Mouse (Mus musculus): ENCODE measurements around the gene Gpr179.
A peak's percentile ranks its signal among the peaks of the same experiment; 100 is the strongest.
"Not testable (repeated sequence)": the region's sequence is repeated elsewhere in the genome, so short reads cannot be mapped to it uniquely, and the experiment has no call there.

Gene Gpr179

GRCm38 (mm10) chr11:97355247-97355646, 3.4 kb upstream of the Gpr179 start:
- no peak for DNase-seq (ENCODE audit: low read depth)

DNA sequence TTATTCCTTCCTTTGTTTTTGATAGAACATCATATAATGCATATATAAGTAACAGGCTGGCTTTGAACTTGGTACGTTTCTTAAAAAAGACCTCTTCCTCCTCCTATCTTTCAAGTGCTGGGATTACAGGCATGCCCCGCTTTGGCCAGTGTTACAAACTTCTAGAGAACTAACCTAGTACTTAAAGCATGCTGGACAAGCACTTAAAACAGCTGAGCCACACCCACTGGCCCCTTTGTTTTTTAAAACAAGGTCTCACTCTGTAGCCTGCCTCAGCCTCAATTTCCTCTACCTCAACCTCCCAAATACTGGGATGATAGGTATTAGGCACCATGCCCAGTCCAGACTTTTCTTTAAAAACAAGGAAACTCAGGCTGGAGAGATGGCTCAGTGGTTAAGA, 2.8 kb upstream of the Gpr179 start:
- DNase-seq (ENCODE audit: low read depth): no peak

- DNase-seq (ENCODE audit: low read depth): no peak
Observed at GRCm38 (mm10) chr11:97352935-97353597, 1.2 kb upstream of the Gpr179 start.

- no peak for DNase-seq (ENCODE audit: low read depth)
Observed at GRCm38 (mm10) chr11:97350035-97350434, 1.8 kb downstream of the Gpr179 start.

GRCm38 (mm10) chr11:97347291-97347690, 4.6 kb downstream of the Gpr179 start:
- DNase-seq (ENCODE audit: low read depth): no peak

DNA sequence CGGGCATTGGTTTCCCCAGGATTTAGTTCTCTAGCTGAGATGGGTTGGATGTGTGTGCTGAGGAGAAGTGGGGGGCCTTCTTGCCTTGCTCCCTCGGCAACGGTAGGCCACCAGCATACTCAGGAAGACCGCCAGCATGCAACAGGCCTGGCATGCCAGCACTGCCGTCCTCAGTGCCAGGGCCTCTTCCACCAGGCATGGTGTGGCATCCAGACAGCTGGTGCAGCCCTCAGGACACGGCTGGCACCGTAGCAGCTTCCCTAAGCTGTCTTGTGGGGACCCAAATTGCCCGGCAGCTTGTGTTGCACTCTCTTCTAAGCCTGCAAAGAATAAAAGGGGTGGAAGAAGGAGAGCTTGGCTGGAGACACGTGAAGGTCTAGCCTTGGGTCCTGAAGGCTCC, 5.5 kb downstream of the Gpr179 start:
- no peak for DNase-seq (ENCODE audit: low read depth)

DNA sequence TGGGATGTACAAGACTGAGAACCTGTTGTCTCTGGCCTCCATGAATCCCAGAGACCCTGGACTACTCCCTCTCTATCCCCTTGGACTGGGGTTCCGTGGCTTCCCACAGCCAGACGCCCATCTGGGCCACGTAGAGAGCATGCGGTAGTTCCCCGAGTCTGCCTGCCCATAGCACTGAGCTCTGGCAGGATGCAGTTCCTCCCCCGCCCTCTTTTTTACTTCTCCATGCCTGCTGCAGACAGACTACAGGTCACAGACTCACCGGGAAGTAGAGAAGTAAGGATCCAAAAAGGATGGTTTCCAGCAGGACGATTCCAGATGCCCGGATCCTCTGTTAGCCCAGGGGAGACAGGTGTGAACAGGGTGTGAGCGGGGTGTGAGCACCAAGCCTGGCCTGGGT, 6.4 kb downstream of the Gpr179 start:
- no peak for DNase-seq (ENCODE audit: low read depth)

GRCm38 (mm10) chr11:97343619-97344018, 8.3 kb downstream of the Gpr179 start:
- peak; percentile 73 for DNase-seq (ENCODE audit: low read depth)

- peak; percentile 51 for DNase-seq (ENCODE audit: low read depth)
Observed at GRCm38 (mm10) chr11:97343175-97343574, 8.7 kb downstream of the Gpr179 start.

GRCm38 (mm10) chr11:97338977-97339315, 12.9 kb downstream of the Gpr179 start:
- no peak for DNase-seq (ENCODE audit: low read depth)

DNA sequence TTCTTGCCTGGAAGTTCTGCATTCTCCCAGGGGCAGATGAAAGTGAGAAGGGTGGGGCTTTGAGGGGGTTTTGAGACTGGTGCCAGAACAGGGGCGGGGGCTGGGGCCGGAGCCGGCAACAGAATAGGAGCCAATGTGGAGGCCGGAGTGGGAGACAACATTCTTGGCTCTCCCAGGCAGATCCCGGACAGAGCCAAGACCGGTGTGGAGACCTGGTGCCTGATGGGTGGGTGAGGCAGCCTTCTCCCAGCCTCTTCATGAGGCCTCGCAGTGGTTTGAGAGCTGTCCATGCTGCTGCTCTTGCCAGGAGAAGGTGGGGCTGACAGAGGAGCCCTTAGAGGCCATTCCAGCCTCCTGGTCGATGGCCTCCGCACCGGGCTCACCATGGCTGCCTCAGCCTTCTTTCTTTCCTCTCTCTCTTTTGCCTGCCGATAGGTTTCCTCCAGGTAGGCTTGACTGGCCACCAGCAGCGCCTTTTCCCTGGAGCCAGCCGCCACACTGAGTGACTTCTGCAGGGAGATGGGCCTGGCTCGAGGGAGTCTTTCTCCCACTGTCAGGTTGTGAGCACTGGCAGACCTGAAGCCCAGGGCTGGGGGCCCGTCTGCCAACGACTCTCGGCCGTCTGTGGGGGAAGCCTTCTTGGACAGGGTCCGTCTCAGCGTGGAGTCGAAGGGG, 13.4 kb downstream of the Gpr179 start:
- DNase-seq (ENCODE audit: low read depth): no peak

- no peak for DNase-seq (ENCODE audit: low read depth)
Observed at GRCm38 (mm10) chr11:97337363-97337762, 14.5 kb downstream of the Gpr179 start.

GRCm38 (mm10) chr11:97336751-97337345, 15.0 kb downstream of the Gpr179 start:
- no peak for DNase-seq (ENCODE audit: low read depth)

DNA sequence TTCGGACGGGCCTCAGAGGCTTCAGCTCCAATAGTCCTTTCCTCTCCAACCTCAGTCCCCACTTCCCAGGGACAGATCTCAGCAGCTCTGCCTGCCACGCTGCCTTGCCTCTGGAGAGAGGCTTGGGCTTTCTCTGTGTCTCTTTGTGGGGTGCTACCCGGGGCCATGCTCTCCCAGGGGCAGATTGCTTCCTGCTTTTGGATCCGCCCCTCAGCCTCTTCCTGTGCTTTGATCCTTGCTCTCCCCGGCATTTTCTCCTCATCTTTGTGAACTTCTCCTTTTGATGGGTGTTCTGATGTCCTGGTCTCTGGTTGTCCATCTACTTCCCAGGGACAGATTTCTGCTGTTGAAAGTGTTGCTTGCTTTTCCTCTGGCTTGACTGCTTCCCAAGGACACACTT, 15.6 kb downstream of the Gpr179 start:
- DNase-seq (ENCODE audit: low read depth): no peak

- DNase-seq (ENCODE audit: low read depth): no peak
Observed at GRCm38 (mm10) chr11:97334400-97334799, 17.5 kb downstream of the Gpr179 start.

- DNase-seq (ENCODE audit: low read depth): no peak
Observed at GRCm38 (mm10) chr11:97333896-97334295, 18.0 kb downstream of the Gpr179 start.

GRCm38 (mm10) chr11:97333044-97333443, 18.8 kb downstream of the Gpr179 start:
- no peak for DNase-seq (ENCODE audit: low read depth)

- DNase-seq (ENCODE audit: low read depth): no peak
Observed at GRCm38 (mm10) chr11:97331231-97332190, 20.4 kb downstream of the Gpr179 start.

GRCm38 (mm10) chr11:97330315-97330714, 21.6 kb downstream of the Gpr179 start:
- DNase-seq (ENCODE audit: low read depth): no peak

- DNase-seq (ENCODE audit: low read depth): peak; percentile 75
Observed at GRCm38 (mm10) chr11:97328148-97328547, 23.7 kb downstream of the Gpr179 start.

GRCm38 (mm10) chr11:97325224-97325623, 26.7 kb downstream of the Gpr179 start:
- DNase-seq (ENCODE audit: low read depth): peak; percentile 29

DNA sequence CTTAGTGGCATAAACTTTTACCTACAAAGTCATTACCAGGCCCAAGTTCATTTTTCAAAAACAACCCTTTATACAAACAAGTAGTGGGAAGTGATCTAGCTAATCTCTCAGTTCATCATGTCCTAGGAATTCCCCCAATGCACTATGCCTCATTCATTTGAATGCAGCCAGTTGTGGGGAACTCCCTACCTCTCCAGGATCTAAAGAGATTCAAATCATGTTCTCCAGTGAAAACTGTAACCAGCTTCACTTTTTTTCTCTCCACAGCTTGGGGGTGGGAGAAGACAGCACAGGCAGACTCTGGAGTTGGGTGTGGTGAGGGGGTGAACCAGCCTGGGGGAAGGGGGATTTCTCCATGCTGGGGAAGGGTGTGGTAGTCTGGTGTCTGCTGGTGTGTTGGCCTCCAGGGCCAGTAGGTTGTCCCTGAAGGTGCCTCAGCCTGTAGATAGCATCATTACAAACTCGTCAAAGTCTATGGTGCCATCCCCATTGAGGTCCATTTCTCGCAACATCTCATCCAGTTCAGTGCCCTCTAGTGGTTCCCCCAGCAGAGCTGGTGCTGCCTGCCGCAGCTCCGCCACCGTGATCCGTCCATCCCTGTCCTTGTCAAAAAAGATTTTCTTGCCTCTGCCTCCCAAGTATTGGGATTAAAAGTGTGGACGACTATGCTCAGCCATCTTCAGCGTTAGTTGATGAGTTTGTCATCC, 29.8 kb downstream of the Gpr179 start:
- not testable (repeated sequence) for DNase-seq (ENCODE audit: low read depth)

All from naive thymus-derived CD4-positive, alpha-beta T cell, adult 2 months (primary cell).